Mouse (Mus musculus): Measurements from ENCODE around the gene Dedd2. TPM values are rescaled to one million over a fixed set of nuclear protein-coding genes. Genes with fewer than 3 reads are reported as not detected.
A peak's percentile ranks its signal among the peaks of the same experiment; 100 is the strongest.

Dedd2 gene
- total and polyA plus RNA-seq, 3 experiments: 25.2 to 36.6 TPM; not detected in 1

DNA sequence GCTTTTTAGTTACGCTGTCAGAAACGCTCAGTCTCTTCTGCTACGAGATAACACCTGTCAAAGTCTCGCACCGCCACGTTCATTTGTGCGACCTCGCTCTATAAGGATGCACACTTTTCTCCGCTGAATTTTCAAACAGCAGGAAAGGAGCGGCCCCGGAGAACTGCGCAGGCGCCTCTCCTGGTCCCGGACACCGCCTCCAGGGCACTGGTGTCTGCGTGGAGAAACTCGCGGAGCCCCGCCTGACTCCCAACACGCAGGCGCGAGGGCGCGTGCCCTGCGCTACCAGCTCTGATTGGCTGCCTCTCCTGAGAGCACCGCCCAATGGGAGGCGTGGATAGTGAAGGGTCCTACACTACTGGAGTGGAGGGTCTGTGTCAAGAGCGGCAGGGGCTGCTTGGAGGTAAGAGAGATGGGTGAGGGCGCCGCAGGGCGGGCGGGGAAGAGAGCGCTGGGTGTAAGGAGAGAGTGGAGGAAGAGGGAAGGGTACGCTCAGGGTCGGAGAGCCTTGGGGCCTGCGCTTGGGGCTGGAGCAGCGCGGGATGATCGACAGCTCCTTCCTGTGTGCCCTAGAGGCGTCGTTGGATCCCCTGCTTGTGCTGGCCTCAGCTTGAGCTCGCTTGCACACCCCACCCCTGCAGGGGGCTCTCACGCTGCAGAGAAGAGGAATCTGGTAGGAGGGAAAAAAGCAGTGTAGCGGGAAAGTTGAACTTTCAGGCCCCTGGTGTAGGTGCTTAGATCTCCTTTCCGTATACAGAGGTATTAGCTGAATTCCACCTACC, 878 bp upstream of the Dedd2 start, which contains the start of gene Zfp526 (continued):
- TF ChIP-seq USF1 (IDR thresholded peaks at IDR 0.05; ENCODE audit: low read depth, low read length): peak; percentile 94
- no peak for TF ChIP-seq EP300 (IDR thresholded peaks at IDR 0.05; ENCODE audit: low read depth in 1 of 2, low read length in 2 of 2)
- TF ChIP-seq SIN3A (IDR thresholded peaks at IDR 0.05; ENCODE audit: low read length): peak; percentile 80
- TF ChIP-seq E2F4 (IDR thresholded peaks at IDR 0.05; ENCODE audit: borderline replicate concordance, low read depth, low read length): no peak
- 0 out of 2 replicates have a peak, but pooled peaks have one; percentile 18 for TF ChIP-seq ELF1 (IDR thresholded peaks at IDR 0.05; ENCODE audit: low read depth, low read length)
- peak; percentile 43; the same call in 1 of the 2 replicates for TF ChIP-seq MYC (IDR thresholded peaks at IDR 0.05; ENCODE audit: low read depth, low read length)
- peak; percentile 97 for TF ChIP-seq NRF1 (IDR thresholded peaks at IDR 0.05; ENCODE audit: insufficient read depth, low read depth, low read length, poor library complexity, severe bottlenecking)
- no peak for TF ChIP-seq BHLHE40 (IDR thresholded peaks at IDR 0.05; ENCODE audit: borderline replicate concordance, low read depth, low read length)
- TF ChIP-seq ETS1 (IDR thresholded peaks at IDR 0.05; ENCODE audit: low read depth, low read length): peak; percentile 26
- TF ChIP-seq ZNF384 (IDR thresholded peaks at IDR 0.05; ENCODE audit: low read depth, low read length): no peak
- TF ChIP-seq HCFC1 (IDR thresholded peaks at IDR 0.05; ENCODE audit: low read depth, low read length): peak; percentile 78
- TF ChIP-seq POLR2A (IDR thresholded peaks at IDR 0.05; ENCODE audit: control insufficient read depth in 1 of 2, insufficient read depth in 1 of 2, low read depth in 1 of 2, low read length in 2 of 2, poor library complexity in 1 of 2): peak; percentile 81 to 91
- TF ChIP-seq CHD1 (IDR thresholded peaks at IDR 0.05; ENCODE audit: low read depth, low read length): peak; percentile 18; the same call in 1 of the 2 replicates

DNA sequence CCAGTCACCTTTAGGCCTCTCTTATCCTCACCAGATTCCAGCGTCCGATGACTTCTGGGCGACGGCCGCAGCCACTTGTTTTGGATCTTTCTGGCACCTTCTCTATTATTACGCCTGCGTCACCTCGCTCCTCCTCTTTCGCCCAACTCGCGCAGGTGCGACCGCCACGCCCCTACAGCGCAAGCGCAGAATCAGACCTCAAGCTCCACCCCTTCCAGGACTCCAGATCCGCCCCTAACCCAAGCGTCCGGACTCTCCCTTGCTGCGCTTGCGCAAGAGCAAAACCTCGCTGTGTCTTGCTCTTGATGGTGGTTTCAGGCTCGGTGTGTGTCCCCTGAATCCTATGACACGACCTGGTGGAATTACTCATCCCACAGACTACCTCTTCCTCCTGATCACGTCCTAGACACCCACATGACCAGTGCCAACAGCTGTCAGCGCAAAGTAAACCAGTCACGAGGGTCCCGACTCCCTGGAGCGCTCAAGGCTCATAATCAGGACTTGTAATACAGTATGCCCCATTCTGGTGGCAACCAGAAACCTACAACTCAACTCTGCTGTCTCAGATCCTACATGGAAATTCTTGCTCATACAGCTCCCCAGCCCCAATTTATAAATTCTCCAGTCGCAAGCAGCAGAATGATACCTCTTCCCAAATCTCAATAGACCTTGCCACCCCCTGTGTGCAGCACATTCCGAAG, 509 bp downstream of the Dedd2 start:
- H3K9me3 ChIP-seq (replicated peaks; ENCODE audit: insufficient read depth, low read length): no peaks in the 10 kb centered on the region
- peak overlapping the region; percentile 75 to 87 for H3K4me3 ChIP-seq (ENCODE audit: control insufficient read depth in 1 of 2, insufficient read depth in 1 of 2, low read depth in 2 of 2, low read length in 2 of 2)
- no peaks in the 10 kb centered on the region for H3K27me3 ChIP-seq (ENCODE audit: control insufficient read depth in 1 of 2, insufficient read depth in 2 of 2, low read length in 2 of 2)
- peak; percentile 98 for DNase-seq (ENCODE audit: low read depth, low spot score)
- H3K4me1 ChIP-seq (ENCODE audit: control insufficient read depth in 1 of 2, insufficient read depth in 2 of 2, low read length in 2 of 2): peaks cover 0 to 21% of the 10 kb centered on the region in 2 experiments; a peak in 3 of 4 replicates
- peak overlapping the region; percentile 95 for H3K27ac ChIP-seq (ENCODE audit: control insufficient read depth, low read depth, low read length)
- H3K79me2 ChIP-seq (ENCODE audit: control insufficient read depth, insufficient read depth, low read length, poor library complexity): peaks cover 37% of the 10 kb centered on the region
- TF ChIP-seq EP300 (IDR thresholded peaks at IDR 0.05; ENCODE audit: low read depth in 1 of 2, low read length in 2 of 2): peak in 1 of 2 experiments; percentile 12; a peak in 2 of 4 replicates
- TF ChIP-seq ETS1 (IDR thresholded peaks at IDR 0.05; ENCODE audit: low read depth, low read length): peak; percentile 38; the same call in 1 of the 2 replicates
- TF ChIP-seq HCFC1 (IDR thresholded peaks at IDR 0.05; ENCODE audit: low read depth, low read length): peak; percentile 71
- TF ChIP-seq POLR2A (IDR thresholded peaks at IDR 0.05; ENCODE audit: control insufficient read depth in 1 of 2, insufficient read depth in 1 of 2, low read depth in 1 of 2, low read length in 2 of 2, poor library complexity in 1 of 2): peak; percentile 65 to 94; a peak in 3 of 4 replicates
- peak; percentile 65 for TF ChIP-seq SIN3A (IDR thresholded peaks at IDR 0.05; ENCODE audit: low read length)
- peak; percentile 63 for TF ChIP-seq MAX (IDR thresholded peaks at IDR 0.05; ENCODE audit: low read length)
- peak; percentile 60 for TF ChIP-seq ELF1 (IDR thresholded peaks at IDR 0.05; ENCODE audit: low read depth, low read length)
- peak; percentile 73 for TF ChIP-seq ZMIZ1 (IDR thresholded peaks at IDR 0.05; ENCODE audit: low read depth, low read length)
- peak; percentile 97 for TF ChIP-seq NRF1 (IDR thresholded peaks at IDR 0.05; ENCODE audit: insufficient read depth, low read depth, low read length, poor library complexity, severe bottlenecking)
- TF ChIP-seq TBP (IDR thresholded peaks at IDR 0.05; ENCODE audit: low read depth, low read length): peak; percentile 87
- TF ChIP-seq MEF2A (IDR thresholded peaks at IDR 0.05; ENCODE audit: extremely low read depth, insufficient replicate concordance, low read depth, low read length, poor library complexity, severe bottlenecking): 0 out of 2 replicates have a peak, but pooled peaks have one; percentile 26
- TF ChIP-seq ZC3H11A (IDR thresholded peaks at IDR 0.05; ENCODE audit: low read depth, low read length): no peak
- TF ChIP-seq NELFE (IDR thresholded peaks at IDR 0.05; ENCODE audit: low read depth, low read length): peak; percentile 88
- peak; percentile 94 for TF ChIP-seq POLR2AphosphoS2 (IDR thresholded peaks at IDR 0.05; ENCODE audit: low read length)
- TF ChIP-seq USF2 (IDR thresholded peaks at IDR 0.05; ENCODE audit: borderline replicate concordance in 1 of 2, insufficient read depth in 1 of 2, low read depth in 1 of 2, low read length in 2 of 2): no peak
- no peak for TF ChIP-seq TAL1 (IDR thresholded peaks at IDR 0.05; ENCODE audit: low read length)
- no peak for TF ChIP-seq SMC3 (IDR thresholded peaks at IDR 0.05; ENCODE audit: low read depth, low read length)
- H3K36me3 ChIP-seq (ENCODE audit: control insufficient read depth in 1 of 2, insufficient read depth in 2 of 2, low read length in 2 of 2): peaks cover 3 to 21% of the 10 kb centered on the region in 2 experiments; a peak in 2 of 4 replicates
- peak overlapping the region; percentile 82 for H3K9ac ChIP-seq (ENCODE audit: control insufficient read depth, low read depth, low read length, poor library complexity, severe bottlenecking)
